Mouse (Mus musculus) brain, embryonic 14.5 days (tissue): ENCODE measurements around the gene Kif27. TPM values are rescaled to one million over a fixed set of nuclear protein-coding genes. Genes with fewer than 3 reads are reported as not detected.

Experiments used
- DNase-seq: peaks from one replicate; pipeline ENCODE4 v3.0.0-alpha.2; 2011; ENCODE audit warnings: low read depth
- CTCF ChIP-seq: fragments of 200-500 bp; IDR thresholded peaks from 2 replicates; pipeline ENCODE4 v1.5.1; 2012; ENCODE audit warnings: inconsistent platforms, mild to moderate bottlenecking, moderate library complexity, borderline replicate concordance; ENCODE audit not compliant: insufficient read depth, insufficient read length; ENCODE audit errors: extremely low read depth
- POLR2A ChIP-seq: fragments of 200-500 bp; IDR thresholded peaks from 2 replicates; pipeline ENCODE4 v1.6.1; 2012; ENCODE audit warnings: mild to moderate bottlenecking, inconsistent platforms, borderline replicate concordance; ENCODE audit not compliant: poor library complexity, insufficient read depth, insufficient read length, severe bottlenecking; ENCODE audit errors: extremely low read depth
- polyA plus RNA-seq: library from polyadenylated mRNA; depleted of rRNA; stranded (reverse); fragments of >200 nt; gene quantifications from 2 replicates; pipeline ENCODE4 v1.2.3, GENCODE M21; 2012

The Kif27 gene
- polyA plus RNA-seq, 1 experiment = 2.5 TPM

GRCm38 (mm10) chr13:58295582-58295981 is 63.3 kb downstream of the Kif27 start:
- DNase-seq = no peak
- TF ChIP-seq POLR2A = no peak
- TF ChIP-seq CTCF = no peak

GRCm38 (mm10) chr13:58292811-58293210 is 66.1 kb downstream of the Kif27 start:
- no peak for TF ChIP-seq POLR2A
- no peak for TF ChIP-seq CTCF
- DNase-seq = peak; percentile 29

- TF ChIP-seq POLR2A (no peak), CTCF (no peak)
- no peak for DNase-seq
Observed at GRCm38 (mm10) chr13:58289308-58289707, 69.6 kb downstream of the Kif27 start.

- TF ChIP-seq CTCF (peak; percentile 97), POLR2A (no peak)
- peak; percentile 85 for DNase-seq
Observed at GRCm38 (mm10) chr13:58287822-58288221, 71.1 kb downstream of the Kif27 start.

- TF ChIP-seq POLR2A (no peak), CTCF (no peak)
- no peak for DNase-seq
Observed at GRCm38 (mm10) chr13:58283466-58283865, 75.5 kb downstream of the Kif27 start.

- TF ChIP-seq CTCF (no peak), POLR2A (no peak)
Observed at GRCm38 (mm10) chr13:58281936-58282335, 77.0 kb downstream of the Kif27 start.

GRCm38 (mm10) chr13:58280528-58280927 is 78.4 kb downstream of the Kif27 start:
- no peak for TF ChIP-seq POLR2A
- no peak for TF ChIP-seq CTCF
- no peak for DNase-seq

More at GRCm38 (mm10) chr13:58281936-58282335, 77.0 kb downstream of the Kif27 start:
- DNase-seq = no peak

- no peak for DNase-seq
- TF ChIP-seq POLR2A (no peak), CTCF (no peak)
Observed at GRCm38 (mm10) chr13:58276256-58276655, 82.7 kb downstream of the Kif27 start.

GRCm38 (mm10) chr13:58275599-58275998 is 83.3 kb downstream of the Kif27 start, which contains the start of gene Gkap1:
Gkap1 (minus strand) TSS chr13:58275699.
- TF ChIP-seq POLR2A (no peak), CTCF (no peak)

GRCm38 (mm10) chr13:58275076-58275475 is 83.8 kb downstream of the Kif27 start:
- peak; percentile 8 for DNase-seq
- TF ChIP-seq POLR2A = no peak
- no peak for TF ChIP-seq CTCF

More at GRCm38 (mm10) chr13:58275599-58275998, 83.3 kb downstream of the Kif27 start, which contains the start of gene Gkap1:
- DNase-seq = no peak

GRCm38 (mm10) chr13:58274259-58274991 is 84.5 kb downstream of the Kif27 start:
- TF ChIP-seq POLR2A = no peak
- peak; percentile 90 for DNase-seq
